Mouse (Mus musculus): ENCODE results near the gene Stxbp2.

- TF ChIP-seq CTCF (IDR thresholded peaks at IDR 0.05; ENCODE audit: low read depth, low read length), result no peak
- TF ChIP-seq TAL1 (conservative IDR thresholded peaks at IDR 0.05; ENCODE audit: low read depth, low read length), result no peak
- no peak for TF ChIP-seq GATA1 (IDR thresholded peaks at IDR 0.05; ENCODE audit: borderline replicate concordance, low read length)
- TF ChIP-seq GATA2 (IDR thresholded peaks at IDR 0.05; ENCODE audit: borderline replicate concordance, low read depth, low read length), result no peak
- TF ChIP-seq POLR2AphosphoS5 (IDR thresholded peaks at IDR 0.05; ENCODE audit: insufficient replicate concordance, low read depth, low read length), result no peak
Observed at GRCm38 (mm10) chr8:3600401-3600800, 30.4 kb upstream of the Stxbp2 start.

All from G1E (cell line).